Mouse (Mus musculus): ENCODE results near the gene Frmd6.

DNA sequence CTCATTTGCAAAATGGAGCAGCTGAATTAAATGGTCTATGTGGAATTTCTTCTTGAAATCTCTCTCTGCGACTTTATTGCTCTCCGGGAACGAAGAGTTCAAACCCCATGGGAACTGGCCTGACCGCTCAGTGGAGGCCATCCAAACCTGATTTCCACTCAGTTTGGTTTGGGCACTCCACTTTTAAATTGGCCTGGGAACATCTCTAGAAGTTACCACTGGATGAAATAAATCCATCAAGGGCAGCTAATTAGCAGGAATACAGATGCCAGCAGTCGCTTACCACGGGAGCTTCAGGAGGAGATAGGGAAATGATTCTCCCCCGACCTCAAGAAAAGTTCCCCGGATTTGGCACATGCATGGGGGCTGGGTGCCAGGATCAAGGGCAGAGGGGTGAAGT, 26.8 kb upstream of the Frmd6 start:
- TF ChIP-seq CTCF (IDR thresholded peaks at IDR 0.05; ENCODE audit: insufficient read depth, low read length) (no peak), POLR2A (IDR thresholded peaks at IDR 0.05; ENCODE audit: borderline replicate concordance, extremely low read depth, low read depth, low read length) (no peak)

All from lung, adult 2 months (tissue).